Mouse (Mus musculus): Measurements from ENCODE around the gene 4931406P16Rik.
A peak's percentile ranks its signal among the peaks of the same experiment; 100 is the strongest.
"Not testable (repeated sequence)": the region's sequence is repeated elsewhere in the genome, so short reads cannot be mapped to it uniquely, and the experiment has no call there.

4931406P16Rik gene

DNA sequence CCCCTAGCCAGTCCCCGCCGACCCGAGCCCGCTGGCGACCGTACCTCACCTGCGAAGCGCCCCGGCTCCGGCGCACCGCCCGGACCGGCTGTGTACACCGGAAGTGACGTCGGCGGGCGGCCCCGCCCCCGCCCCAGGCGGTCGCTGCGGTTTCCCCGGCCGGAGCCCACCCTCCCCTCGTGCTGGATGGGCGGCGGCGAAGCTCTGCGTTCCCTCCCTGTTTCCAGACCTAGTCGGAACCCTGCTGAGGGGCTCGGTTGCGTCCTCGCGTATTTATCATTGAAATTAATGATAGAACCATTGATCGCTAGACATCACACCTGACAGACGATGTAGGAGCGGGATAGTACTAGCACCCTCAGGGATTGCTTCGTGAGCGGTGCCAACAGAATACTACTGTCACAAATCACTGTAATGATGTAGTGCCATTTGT is at the start of gene 4931406P16Rik:
TSS of gene 4931406P16Rik (minus strand) at position 109 of the 433 bp plus-strand sequence.
- DNase-seq (ENCODE audit: low spot score), result peak; percentile 80

DNA sequence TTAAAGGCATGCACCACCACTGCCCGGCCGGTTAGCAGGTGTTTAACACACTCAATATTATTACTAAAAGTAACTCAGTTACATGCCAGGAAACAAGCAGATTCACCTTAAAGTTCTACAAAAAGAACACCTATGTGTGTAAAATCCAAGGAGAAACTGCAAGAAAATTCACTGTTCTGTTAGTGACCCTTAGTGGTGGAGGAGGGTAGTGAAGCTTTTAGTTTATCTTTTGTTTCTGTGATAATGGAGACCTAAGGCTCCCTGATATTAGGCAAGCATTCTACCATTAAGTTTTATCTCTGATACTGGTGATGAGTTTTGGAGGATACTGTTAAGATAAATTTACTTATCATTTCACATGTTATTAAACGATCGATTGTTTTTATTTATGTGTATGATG is 42.3 kb upstream of the 4931406P16Rik start:
- DNase-seq (ENCODE audit: low spot score), result no peak

DNA sequence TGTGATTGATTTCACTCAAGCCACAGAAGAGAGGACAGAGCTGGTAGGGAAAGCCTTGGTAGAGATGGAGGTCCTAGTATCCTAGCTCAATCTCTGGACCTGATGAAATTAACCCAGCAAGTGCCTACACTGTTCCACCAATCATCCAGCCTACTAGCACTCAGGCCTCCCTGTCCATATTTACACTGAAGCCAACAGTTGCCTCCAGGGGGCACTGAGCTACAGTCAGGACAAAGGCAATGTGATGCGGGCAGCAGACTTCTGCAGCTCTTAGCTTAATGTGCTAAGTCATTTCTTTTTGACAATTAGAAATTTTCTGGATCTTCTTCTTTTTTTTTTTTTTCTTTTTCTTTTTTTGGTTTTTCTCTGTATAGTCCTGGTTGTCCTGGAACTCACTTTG is 38.6 kb upstream of the 4931406P16Rik start:
- no peak for DNase-seq (ENCODE audit: low spot score)

DNA sequence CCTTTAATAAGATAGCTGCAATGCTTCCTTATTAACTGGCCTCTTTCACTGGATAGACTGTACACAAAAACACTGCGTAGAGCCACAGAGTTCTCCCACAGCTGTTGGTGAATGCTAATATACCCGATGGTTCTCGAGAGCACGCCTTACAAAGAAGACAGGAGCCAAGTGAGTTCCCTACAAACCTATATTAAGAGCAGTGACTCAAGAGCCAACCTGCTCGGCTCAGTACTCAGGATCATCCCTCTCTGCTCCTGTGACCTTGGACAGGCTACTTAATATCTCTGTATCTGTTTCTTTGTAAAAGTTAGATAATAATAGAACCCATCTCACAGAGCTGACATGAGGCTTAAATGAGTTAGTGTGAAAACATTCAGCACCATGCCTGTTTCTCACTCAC is 36.8 kb upstream of the 4931406P16Rik start:
- no peak for DNase-seq (ENCODE audit: low spot score)

DNA sequence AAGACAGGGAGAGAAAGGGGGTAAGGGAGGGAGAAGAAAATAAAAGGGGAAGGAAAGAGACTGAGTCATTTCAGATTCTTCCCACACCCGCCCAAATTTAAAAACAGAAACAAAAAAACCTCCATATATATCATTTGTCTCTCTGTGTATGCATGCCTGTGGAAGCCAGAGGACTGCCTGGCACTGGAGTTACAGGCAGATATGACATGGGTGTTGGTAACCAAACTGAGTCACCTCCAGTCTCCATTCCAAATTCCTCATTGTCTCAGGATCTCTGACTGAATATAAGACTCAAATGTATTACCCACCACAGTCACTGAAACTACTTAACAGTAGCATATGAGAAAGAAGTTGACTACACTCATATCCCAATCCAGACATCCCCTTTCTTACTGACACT is 34.7 kb upstream of the 4931406P16Rik start:
- DNase-seq (ENCODE audit: low spot score), result no peak

DNA sequence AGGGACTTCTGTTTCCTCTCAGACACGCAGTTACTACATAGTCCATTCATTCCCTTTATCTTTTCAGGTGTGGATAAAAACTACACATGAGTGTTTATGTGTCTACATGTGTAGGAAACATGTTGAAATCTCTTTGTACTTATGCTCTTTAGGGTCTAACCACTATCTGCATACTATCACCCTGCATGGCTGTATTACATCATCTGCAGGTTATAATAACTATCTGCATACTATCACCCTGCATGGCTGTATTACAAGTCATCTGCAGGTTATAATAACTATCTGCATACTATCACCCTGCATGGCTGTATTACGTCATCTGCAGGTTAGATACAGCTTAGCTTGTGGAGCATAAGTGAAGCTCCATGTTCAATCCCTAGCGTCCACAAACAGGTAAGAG is 33.7 kb upstream of the 4931406P16Rik start:
- no peak for DNase-seq (ENCODE audit: low spot score)

DNA sequence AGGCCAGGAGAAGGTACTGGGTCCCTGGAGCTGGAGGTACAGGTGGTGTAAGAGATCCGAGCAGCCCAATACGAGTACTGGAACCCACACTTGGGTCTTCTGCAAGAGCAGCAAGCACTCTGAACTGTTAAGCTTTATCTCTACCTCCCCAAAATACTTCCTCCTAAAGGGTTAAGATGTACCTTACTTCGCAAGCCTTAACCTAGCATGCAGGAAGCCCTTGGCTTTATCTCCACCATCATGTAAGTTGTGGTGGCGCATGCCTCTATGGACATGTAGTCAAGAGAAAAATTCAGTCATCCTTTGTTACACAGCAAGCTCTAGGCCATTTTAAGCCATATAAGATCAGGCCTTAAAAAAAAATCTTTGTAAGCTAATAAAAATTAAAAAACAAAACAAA is 33.2 kb upstream of the 4931406P16Rik start:
- DNase-seq (ENCODE audit: low spot score), result no peak

DNA sequence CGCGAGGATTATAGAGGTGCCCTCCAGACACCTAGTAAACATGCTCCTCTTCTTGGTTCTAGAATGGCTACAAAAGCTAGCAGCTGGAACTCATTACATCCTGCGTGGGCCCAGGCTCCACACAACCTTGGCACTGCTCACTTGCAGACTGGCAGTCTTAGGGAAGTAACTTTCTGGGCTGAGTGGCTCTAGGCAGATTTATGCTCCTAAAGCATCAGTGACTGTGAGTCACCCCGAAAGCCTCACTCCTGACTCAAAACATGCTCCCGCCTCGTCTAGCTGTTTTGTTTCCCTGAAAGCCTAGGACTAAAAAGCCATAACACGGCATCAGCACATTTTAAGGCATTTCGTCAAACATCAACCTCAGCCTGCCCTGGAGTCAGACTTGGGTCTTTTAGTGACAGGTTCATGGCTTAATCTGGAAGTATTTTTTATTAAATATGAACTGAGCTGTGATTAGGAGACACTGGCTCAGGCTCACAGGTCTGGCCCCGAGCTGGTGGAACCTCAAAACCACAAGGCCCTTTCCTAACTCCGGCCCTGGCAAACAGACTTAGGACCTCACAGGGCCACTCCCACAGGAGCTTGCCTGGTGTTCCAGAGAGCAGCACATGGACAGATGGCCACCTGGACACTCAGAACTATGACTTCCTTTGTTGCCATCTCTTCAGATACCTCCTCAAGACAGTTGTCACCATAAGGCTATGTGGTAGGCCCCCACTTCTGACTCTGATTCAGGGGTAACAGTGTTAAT is 28.9 kb upstream of the 4931406P16Rik start:
- no peak for DNase-seq (ENCODE audit: low spot score)

DNA sequence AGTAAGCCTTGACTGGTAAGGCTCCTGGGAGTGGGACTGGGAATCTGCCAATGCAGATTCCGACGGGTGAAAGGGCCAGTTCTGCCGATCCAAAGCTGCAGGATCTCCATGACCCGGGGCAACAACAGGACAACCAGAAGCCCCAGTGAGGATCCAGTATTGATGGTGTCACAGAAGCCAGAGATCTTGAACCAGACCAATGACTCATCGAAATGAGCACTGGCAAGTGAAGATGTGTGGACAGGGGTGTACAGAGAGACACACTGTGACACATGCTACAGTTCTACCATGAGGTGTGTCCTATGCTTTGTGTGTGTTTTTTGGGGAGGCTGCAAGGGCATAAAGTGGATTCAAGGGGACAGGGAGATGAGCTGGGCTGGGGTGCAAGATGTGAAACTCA is 27.5 kb upstream of the 4931406P16Rik start:
- DNase-seq (ENCODE audit: low spot score), result no peak

DNA sequence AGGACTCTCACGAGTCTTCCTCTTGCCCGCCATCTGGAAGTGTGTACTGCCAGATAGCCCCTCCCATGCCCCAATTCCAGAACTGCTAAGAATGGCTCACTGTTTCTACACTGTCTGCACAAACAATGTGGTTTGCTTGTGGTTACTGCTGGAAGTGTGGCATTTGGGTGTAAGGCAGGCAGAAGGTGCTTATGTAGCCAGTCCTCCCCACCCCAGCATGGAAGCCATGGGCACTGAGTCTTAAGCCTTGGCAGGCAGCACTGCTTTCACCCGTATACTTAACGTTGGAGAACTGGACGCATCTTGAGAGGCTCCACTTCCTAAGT is 25.8 kb upstream of the 4931406P16Rik start:
- DNase-seq (ENCODE audit: low spot score), result no peak

DNA sequence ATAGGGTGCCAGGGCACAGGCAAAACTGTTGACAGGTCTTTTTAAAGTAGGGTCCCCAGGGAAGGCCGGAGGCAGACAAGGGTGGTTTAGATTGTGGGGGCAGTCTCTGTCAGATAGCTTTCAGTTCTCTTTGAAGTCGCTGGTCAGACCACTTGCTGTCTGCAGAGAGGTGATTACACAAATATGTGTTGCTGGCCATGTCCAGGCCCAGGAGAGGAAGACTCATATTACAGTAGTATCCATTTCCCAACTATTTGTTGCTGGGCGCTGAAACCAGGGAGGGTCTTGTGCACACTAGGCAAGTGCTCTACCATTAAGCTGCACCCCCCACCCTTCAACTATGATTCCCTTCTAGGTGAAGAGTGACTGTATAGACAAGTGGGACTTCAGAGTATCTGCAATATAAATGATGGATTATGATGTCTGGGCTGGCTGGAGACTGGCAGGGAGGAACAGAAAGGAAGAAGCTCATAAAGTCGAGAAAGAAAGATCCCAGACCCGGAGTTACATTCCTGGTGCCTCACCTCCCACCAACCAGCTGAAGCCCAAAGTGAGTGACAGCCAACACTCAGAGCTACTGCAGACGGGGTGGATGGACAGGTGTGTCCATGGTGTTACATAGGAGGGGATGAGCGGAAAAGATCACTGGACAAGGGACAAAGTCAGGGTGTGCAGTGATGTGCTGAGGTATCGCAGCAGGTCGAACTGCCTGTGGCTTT is 25.3 kb upstream of the 4931406P16Rik start:
- no peak for DNase-seq (ENCODE audit: low spot score)

DNA sequence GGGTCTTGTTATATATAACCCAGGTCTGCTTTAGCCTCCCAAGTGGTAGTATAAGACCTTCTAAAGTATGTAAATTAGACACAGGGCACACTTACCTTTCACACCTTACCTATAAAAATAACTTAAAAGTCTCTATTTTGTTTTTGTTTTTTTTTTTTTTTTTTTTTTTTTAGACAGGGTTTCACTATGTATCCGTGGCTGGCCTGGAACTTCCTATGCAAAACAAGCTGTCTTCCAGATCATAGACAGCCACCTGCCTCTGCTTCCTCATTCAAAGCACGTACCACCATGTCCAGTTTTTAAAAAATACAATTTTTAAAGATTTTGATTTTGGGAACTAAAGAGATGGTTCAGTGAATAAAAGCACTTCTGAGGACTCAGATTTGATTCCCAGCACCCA is 23.9 kb upstream of the 4931406P16Rik start:
- no peak for DNase-seq (ENCODE audit: low spot score)

DNA sequence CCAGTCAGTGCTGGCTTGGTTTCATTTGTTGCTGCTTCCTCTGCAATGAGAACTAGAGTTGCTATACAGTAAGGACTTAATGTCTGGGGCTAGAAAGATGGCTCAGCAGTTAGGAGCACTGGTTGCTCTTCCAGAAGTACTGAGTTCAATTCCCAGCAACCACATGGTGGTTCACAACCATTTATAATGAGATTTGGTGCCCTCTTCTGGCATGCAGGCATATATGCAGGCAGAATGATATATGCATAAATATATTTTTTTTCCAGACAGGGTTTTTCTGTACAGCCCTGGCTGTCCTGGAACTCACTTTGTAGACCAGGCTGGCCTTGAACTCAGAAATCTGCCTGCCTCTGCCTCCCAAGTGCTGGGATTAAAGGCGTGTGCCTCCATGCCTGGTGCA is 23.2 kb upstream of the 4931406P16Rik start:
- not testable (repeated sequence) for DNase-seq (ENCODE audit: low spot score)

DNA sequence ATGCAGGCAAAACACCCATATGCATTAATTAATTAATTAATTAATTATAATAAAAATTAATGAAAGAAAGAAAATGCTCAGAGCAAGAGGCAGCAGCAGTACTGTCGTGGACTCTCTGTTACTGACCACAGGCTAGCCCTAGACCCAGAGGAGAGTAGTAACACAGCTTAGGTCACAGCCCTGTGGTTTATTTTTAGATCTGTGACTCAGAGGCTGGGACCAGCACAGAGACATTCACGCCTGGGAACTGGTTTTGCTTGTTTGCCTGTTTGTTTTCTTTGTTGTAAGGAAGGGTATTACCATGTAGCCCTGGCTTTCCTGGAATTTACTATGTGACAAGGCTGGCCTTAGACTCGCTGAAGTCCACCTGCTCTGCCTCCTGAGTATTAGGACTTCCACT is 14.1 kb upstream of the 4931406P16Rik start:
- peak; percentile 39 for DNase-seq (ENCODE audit: low spot score)

DNA sequence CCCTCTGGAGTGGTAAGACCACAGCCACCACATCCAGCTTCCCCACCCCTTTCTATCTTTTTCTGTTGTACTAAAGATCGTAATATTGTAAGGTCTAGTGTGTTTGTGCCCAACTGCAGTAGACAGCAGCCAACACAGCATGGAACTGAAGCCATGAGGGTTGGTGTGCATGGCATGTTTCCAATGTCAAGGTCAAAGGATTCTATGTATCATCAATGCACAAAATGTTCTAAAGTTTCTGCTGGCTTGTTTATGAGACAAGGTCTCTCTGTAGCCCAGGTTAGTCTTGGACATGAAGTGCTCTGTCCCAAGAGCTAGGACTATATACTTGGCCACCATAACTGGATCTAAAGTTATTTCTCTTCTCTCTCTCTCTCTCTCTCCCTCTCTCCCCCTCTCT is 11.5 kb upstream of the 4931406P16Rik start:
- no peak for DNase-seq (ENCODE audit: low spot score)

DNA sequence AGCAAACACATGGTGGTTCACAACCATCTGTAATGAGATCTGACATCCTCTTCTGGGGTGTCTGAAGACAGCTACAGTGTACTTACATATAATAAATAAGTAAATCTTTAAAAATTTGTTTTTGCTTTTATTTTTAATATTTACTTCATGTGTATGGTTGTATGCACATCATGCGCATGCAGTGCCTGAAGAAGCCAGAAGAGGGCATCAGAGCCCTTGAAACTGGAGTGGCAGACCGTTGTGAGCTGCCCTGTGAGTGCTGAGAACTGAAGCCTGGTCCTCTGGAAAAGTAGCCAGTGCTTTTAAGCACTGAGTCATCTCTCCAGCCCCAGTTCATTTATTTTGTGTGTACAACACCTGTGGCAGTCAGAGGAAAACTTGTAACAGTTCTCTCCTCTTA is 10.7 kb upstream of the 4931406P16Rik start:
- no peak for DNase-seq (ENCODE audit: low spot score)

DNA sequence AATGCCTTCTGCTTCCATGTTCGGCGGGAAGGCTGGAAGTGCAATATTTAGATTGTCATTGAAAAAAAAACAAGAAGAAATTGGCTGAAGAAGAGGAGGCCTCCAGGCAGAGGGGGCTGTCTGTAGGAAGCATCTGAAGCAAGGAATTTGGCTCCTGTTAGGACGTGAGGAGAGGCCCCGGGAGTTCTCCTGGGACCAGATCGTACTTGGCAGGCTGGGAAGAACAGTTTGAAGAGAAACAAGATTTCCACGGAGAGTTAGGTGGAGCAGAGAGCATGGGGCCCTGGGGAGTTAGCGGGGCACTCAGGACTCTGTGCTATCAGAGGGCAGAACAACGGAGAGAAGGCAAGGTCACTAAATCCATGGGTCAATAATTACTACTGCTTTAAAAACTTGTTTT is 10.0 kb upstream of the 4931406P16Rik start:
- DNase-seq (ENCODE audit: low spot score), result no peak

DNA sequence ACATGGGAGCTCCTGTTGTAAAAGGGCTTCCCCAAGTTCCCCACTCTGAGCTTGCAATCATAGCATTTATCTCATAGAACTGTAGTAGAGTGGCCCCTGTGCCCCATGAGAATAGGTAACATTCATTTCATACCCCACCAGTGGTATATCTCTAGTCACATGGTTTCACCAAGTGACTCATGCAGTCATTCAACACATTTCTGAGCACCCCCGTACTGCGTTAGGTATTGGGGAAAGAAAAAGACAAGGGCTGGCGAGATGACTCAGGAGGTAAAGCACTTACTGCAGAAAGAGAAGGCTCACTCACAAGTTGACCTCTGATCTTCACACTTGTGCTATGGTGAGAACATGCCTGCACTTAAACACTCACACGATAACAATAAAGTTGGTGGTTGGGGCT is 8.6 kb upstream of the 4931406P16Rik start:
- no peak for DNase-seq (ENCODE audit: low spot score)

DNA sequence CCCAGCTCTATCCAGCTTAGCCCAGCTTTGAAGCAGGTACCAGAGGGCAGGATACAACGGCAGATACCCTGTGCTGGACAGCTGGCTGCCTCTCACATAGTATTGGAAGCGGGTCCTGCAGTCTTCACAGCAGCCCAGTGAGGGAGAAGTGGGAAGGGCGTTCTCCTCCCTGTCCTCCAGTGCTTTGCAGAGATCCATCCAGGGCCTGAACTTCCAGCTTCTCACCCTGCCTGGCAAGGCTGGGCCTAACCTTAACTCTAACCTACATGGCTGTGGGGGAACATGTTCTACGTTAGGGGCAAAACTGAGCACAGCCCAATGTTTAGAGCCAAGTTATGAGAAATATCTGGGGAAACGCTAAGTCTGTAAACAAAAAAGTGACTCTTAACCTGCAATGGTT is 7.8 kb upstream of the 4931406P16Rik start:
- DNase-seq (ENCODE audit: low spot score), result no peak

DNA sequence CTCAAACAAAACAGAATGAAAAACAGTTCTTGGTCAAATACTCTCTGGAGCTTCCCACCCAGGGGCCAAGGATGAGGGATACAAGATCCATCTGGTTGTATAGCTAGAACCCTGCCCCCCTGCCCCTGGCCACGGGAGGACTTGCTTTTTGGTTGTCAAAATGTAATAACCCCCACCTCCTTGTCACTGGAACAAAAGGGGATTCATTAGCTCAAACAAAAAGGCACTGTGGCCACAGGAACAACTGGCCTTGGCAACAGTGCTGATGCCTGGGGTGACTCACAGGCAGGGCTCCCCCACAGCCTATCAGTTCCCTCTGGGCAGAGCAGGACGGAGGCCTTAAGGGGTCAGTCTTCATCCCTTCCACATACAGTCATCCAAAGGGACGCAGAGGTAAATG is 6.6 kb upstream of the 4931406P16Rik start:
- no peak for DNase-seq (ENCODE audit: low spot score)

DNA sequence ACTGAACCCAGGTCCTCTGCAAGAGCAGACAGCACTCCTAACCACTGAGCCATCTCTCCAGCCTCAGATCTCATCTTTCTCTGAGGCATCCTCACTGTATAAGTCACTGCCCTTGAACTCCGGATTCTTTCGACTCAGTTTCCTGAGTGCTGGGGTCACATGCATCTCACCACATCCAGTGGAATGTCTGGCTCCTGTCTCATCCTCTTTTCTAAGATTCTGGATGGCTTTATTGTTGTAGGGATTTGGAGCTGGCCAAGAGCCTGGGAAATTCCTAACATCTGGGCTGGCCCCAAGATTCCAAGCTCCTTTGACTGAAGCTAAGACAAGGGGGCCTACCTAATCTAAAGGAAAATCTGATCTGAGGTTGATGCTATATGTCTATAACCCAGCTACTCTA is 5.8 kb upstream of the 4931406P16Rik start:
- DNase-seq (ENCODE audit: low spot score), result no peak

DNA sequence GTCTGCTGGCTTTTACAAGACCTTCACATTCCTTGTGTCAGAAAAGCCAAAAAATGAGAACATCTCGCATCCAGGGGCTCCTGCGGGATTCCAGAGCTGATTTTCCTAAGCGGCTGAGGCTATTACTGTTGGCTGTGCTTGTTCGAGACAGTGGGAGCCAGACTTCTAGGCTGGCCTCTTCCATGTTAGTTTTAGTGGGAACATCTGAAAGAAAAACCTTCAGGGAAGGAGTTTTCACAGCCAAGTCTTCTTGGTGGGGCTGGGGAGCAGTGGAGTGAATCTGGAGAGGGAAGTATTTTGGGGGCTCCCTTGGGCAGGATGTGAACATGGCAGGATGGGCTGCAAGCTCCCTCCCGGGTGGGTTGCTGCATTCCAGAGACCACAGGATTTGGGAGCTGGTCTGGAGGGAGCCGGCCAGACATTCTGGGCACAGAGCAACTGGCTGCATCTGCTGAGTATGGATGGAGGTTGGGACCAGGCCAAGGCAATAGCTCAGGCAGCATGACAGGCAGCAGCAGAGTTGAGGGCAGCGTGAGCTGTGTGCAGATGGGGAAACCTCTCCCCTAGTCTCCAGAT is 4.6 kb upstream of the 4931406P16Rik start:
- no peak for DNase-seq (ENCODE audit: low spot score)

DNA sequence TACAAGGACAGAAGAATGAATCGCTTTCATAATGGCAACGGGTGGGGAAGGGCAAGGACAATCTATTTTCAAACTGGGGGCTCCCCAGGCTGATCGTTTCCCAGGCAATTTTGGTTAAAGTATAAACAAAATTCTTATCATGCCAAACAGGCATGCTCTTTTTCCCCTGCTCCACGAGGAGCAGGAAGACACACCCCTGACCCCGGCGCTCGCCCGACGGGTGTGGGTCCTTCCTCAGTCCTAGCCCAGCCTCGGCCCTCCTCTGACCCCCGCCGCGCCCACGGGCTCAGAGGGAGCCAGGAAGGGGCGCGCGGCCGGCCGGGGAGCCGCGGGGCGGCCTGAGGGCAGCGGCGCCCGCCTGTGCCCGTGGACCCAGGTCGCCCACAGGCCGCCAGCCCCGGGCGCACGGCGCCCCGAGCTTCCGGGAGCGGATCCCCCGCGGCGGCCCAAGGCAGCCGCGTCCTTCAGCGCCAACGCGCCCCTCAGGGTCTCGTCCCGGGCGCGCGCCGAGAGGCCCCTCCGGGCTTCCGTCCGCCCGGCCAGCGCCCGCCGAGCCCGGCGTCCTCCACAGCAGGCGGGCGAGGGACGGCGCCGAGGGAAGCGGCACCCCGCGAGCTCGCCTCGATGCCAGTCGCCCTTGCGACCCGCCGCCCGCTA is 437 bp downstream of the 4931406P16Rik start:
- no peak for DNase-seq (ENCODE audit: low spot score)

Data from urinary bladder, postnatal 25 days (tissue).